Mouse (Mus musculus): ENCODE measurements around the gene Zw10.
A peak's percentile ranks its signal among the peaks of the same experiment; 100 is the strongest.

Zw10 gene

GRCm38 (mm10) chr9:49055333-49056205 is at the start of gene Zw10:
Zw10 (plus strand) TSS chr9:49055613.
- DNase-seq (ENCODE audit: low spot score in 2 of 2): peak; percentile 95

- no peak for DNase-seq (ENCODE audit: low spot score in 2 of 2)
Measured at GRCm38 (mm10) chr9:49015824-49016223, 39.6 kb upstream of the Zw10 start.

- no peak for DNase-seq (ENCODE audit: low spot score in 2 of 2)
Measured at GRCm38 (mm10) chr9:49021289-49021688, 34.1 kb upstream of the Zw10 start.

GRCm38 (mm10) chr9:49023956-49024355 is 31.5 kb upstream of the Zw10 start:
- no peak for DNase-seq (ENCODE audit: low spot score in 2 of 2)

GRCm38 (mm10) chr9:49024529-49024928 is 30.9 kb upstream of the Zw10 start:
- DNase-seq (ENCODE audit: low spot score in 2 of 2): no peak

- peak; percentile 10 to 59 for DNase-seq (ENCODE audit: low spot score in 2 of 2)
Measured at GRCm38 (mm10) chr9:49034764-49035163, 20.6 kb upstream of the Zw10 start.

GRCm38 (mm10) chr9:49050901-49051300 is 4.5 kb upstream of the Zw10 start:
- no peak for DNase-seq (ENCODE audit: low spot score in 2 of 2)

GRCm38 (mm10) chr9:49051349-49051748 is 4.1 kb upstream of the Zw10 start:
- DNase-seq (ENCODE audit: low spot score in 2 of 2): peak; percentile 70 to 71

GRCm38 (mm10) chr9:49054028-49054427 is 1.4 kb upstream of the Zw10 start:
- no peak for DNase-seq (ENCODE audit: low spot score in 2 of 2)

- DNase-seq (ENCODE audit: low spot score in 2 of 2): no peak
Measured at GRCm38 (mm10) chr9:49076847-49077246, 21.4 kb downstream of the Zw10 start.

- no peak for DNase-seq (ENCODE audit: low spot score in 2 of 2)
Measured at GRCm38 (mm10) chr9:49081107-49081506, 25.7 kb downstream of the Zw10 start, which contains the start of gene Tmprss5. Tmprss5 (plus strand) TSS chr9:49081260.

GRCm38 (mm10) chr9:49081561-49081960 is 26.1 kb downstream of the Zw10 start:
- DNase-seq (ENCODE audit: low spot score in 2 of 2): peak; percentile 83 to 85

GRCm38 (mm10) chr9:49087317-49087716 is 31.9 kb downstream of the Zw10 start:
- DNase-seq (ENCODE audit: low spot score in 2 of 2): no peak

- no peak for DNase-seq (ENCODE audit: low spot score in 2 of 2)
Measured at GRCm38 (mm10) chr9:49098871-49099270, 43.5 kb downstream of the Zw10 start.

- DNase-seq (ENCODE audit: low spot score in 2 of 2): no peak
Measured at GRCm38 (mm10) chr9:49102328-49102727, 46.9 kb downstream of the Zw10 start.

GRCm38 (mm10) chr9:49109101-49109500 is 53.7 kb downstream of the Zw10 start:
- no peak for DNase-seq (ENCODE audit: low spot score in 2 of 2)

- DNase-seq (ENCODE audit: low spot score in 2 of 2): no peak
Measured at GRCm38 (mm10) chr9:49110476-49111220, 55.2 kb downstream of the Zw10 start.

GRCm38 (mm10) chr9:49111296-49111695 is 55.9 kb downstream of the Zw10 start:
- DNase-seq (ENCODE audit: low spot score in 2 of 2): no peak

GRCm38 (mm10) chr9:49118271-49118825 is 62.9 kb downstream of the Zw10 start:
- no peak for DNase-seq (ENCODE audit: low spot score in 2 of 2)

- DNase-seq (ENCODE audit: low spot score in 2 of 2): no peak
Measured at GRCm38 (mm10) chr9:49119759-49120158, 64.3 kb downstream of the Zw10 start.

GRCm38 (mm10) chr9:49125706-49126105 is 70.3 kb downstream of the Zw10 start:
- DNase-seq (ENCODE audit: low spot score in 2 of 2): no peak
